Mouse (Mus musculus) brown adipose tissue, adult 24 weeks (tissue): ENCODE results near the gene Serping1. TPM values are rescaled to one million over a fixed set of nuclear protein-coding genes. Genes with fewer than 3 reads are reported as not detected.
A peak's percentile ranks its signal among the peaks of the same experiment; 100 is the strongest.
"Not testable (repeated sequence)": the region's sequence is repeated elsewhere in the genome, so short reads cannot be mapped to it uniquely, and the experiment has no call there.

Source experiments
- H3K27ac ChIP-seq: fragments of 200-500 bp; replicated peaks from 2 replicates; pipeline ENCODE4 v1.5.1; 2012; ENCODE audit warnings: low read depth, mild to moderate bottlenecking, low read length
- H3K4me1 ChIP-seq: fragments of 200-500 bp; 2 replicates; pipeline ENCODE4 v1.6.1; 2012; ENCODE audit warnings: low read length, mixed read lengths; ENCODE audit not compliant: control insufficient read depth, insufficient read depth, insufficient read length
- H3K4me3 ChIP-seq: fragments of 200-500 bp; 2 replicates; pipeline ENCODE4 v1.5.1; 2012; ENCODE audit warnings: low read depth, mild to moderate bottlenecking, low read length, moderate library complexity; ENCODE audit not compliant: insufficient read depth
- polyA plus RNA-seq: library from polyadenylated mRNA; stranded (reverse); fragments of >200 nt; gene quantifications from 2 replicates; pipeline ENCODE4 v1.2.4, GENCODE M21; 2012; ENCODE audit not compliant: missing spikeins, insufficient read depth, insufficient read length

The Serping1 gene
- polyA plus RNA-seq, 1 experiment: 108 TPM

DNA sequence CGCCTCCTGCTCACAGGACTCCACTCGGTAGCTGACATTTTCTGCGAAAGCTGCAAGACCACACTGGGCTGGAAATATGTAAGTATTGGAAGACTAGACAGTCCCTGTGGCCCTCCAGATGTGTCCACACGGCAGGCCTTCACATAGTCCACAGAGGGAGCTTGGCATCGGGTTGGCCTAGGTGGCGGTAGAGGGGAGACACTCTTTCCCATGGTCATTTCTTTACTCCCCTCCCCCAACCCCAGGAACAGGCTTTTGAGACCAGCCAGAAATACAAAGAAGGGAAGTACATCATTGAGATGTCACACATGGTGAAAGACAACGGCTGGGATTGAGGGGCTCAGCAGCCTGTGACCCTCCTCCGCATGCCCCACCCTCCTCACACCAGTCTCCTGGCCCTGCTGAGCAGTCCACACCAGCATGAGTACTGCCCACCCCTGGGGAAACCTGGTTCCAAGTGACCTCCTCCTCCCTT lies 37.8 kb downstream of the Serping1 start:
- no peak overlapping the region for H3K27ac ChIP-seq
- H3K4me1 ChIP-seq: peaks cover 9% of the 10 kb centered on the region

DNA sequence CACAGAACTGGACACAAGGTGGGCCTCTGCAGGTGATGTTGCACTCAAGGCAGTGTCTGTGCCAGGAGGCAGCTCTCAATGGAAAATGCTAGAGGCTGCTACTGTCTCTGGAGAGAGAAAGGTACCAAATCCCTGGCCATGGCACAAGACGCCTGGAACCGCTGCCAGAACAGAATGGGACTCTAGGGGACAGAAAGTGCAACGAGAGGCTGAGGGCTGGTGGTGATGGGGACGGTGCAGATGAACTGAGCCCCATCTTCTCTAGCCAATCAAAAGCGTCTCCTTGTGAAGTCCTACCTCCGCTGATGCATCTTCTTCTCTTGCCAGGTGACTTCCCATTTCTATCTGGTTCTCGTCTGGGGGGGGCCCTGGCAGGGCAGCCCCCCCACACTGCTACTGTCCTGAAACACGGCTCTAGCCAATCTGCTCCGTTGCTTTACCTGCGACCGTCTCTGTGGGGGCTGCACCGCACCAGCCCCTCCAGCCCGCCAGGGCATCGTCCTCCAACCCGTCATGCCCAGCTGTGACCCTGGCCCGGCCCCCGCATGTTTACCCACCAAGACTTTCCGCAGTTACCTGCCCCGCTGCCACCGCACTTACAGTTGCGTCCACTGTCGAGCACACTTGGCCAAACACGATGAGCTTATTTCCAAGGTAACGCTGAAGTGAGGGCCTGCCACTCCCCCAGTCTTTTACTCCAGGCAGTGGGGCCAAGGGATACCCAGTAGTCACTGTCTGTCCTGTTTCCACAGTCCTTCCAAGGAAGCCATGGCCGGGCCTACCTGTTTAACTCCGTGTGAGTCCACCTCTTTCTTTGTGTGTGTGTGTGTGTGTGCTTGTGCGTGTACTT lies 38.7 kb downstream of the Serping1 start:
- no peak overlapping the region for H3K27ac ChIP-seq
- no peak overlapping the region for H3K4me3 ChIP-seq
- peaks cover 3% of the 10 kb centered on the region; the same call in 1 of the 2 replicates for H3K4me1 ChIP-seq

More for the DNA sequence above, 37.8 kb downstream of the Serping1 start:
- H3K4me3 ChIP-seq: no peak overlapping the region

DNA sequence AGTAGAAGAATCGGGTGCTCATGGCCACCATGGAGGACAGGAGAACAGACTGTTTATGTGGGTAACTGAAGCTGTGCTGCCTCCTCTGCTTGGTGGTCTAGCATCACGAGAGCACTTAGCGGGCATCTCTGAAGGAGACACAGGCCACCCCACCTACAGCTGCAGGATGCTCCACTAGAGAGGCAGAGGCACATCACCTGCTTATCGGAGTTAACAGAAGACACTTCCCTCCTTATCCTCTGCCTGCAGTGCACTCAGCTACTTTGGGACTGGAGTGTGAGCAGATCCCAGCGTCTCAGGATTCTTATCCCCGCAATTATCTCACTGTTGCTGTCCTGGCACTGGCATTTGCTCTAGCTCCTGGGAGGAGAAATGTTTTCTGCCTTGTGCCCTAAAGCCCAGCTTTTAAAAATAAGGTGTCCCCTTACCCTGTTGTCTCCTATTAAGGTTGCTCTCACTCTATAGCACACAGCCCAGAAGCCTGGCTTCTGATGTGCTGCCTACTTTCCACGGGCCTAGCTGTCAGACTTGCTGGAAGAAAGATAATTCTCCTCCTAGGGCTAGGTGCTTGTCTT lies 39.8 kb downstream of the Serping1 start:
- H3K27ac ChIP-seq: no peak overlapping the region
- no peak overlapping the region for H3K4me3 ChIP-seq
- H3K4me1 ChIP-seq: no peaks in the 10 kb centered on the region; the same call in 1 of the 2 replicates

DNA sequence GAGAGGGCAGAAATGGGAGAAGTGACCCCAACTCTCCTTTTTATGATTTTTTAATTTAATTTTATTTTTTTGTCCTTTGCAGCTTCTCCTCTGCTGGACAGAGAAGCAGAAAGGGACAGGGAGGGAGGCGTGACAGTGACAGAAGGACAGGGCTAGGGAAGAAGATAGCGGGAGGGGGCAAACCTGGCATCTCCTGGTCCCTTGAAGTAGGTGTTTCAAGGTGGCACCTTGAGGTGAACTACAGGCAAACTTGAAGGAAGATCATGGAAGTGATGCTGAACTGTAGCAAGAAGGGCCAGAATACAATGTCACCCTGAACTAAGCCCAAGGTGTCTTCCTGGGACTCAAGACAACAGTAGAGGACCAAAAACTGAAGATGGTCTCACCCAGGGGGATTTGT lies 40.3 kb downstream of the Serping1 start:
- H3K27ac ChIP-seq: no peak overlapping the region
- H3K4me1 ChIP-seq: no peaks in the 10 kb centered on the region; the same call in 1 of the 2 replicates
- H3K4me3 ChIP-seq: no peak overlapping the region

DNA sequence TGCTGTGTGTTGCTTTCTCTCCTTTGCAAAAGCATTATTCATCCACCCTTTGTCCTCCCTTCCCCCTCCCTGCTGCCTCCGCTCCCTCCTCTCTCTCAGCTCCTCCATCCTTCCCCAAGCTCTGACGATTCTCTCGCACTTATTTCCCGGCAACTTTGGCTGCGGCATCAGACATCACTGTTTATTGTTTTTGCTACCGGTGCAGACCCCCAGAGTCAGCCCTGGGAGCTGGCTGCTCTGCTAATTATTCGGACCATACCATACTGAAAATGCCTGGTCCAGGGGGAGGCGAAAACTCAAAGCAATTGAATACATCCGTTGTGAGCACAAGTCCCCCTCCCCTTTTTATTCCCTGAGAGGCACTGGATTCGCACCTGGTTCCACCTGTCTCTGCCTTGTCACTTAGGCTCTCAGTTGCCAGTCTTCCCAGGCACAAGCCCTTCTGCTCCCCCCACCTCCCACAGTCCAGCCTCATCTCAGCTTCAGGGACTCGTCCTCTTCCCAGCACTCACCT lies 40.8 kb downstream of the Serping1 start:
- no peaks in the 10 kb centered on the region; the same call in 1 of the 2 replicates for H3K4me1 ChIP-seq
- no peak overlapping the region for H3K27ac ChIP-seq
- peak overlapping the region; percentile 46 for H3K4me3 ChIP-seq

DNA sequence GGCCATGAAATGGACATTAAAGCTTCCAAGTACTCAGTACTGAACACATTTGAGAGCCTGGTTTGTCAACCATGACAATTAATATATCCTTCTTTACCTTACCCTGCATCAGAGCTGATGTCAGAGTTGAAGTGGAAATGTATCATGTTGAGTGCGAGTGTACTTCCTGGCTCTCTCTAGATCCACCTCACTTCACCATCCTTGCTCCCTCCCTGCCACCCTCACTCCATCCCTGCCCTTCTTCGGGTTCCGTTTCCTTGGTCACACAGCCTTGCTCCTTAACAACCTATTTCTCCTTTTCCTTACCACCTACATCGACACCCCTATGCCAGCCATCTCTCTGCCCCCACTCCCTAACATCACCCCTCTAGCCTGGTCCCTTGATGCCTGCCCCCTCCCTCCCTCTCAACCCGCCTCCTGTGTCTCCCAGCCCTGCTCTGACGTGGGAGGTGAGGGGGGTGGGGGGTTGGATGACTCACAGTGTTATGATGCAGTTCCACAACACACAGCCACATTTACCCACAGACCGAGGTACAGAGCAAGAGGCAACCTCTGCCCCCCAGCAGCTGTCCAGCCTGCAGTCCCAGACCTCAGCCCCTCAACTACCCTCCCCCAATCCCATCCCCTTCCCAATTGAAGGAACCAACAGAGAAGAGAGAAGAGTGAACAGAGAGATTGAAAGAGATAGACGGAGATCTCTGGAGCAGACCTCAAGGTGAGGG lies 41.5 kb downstream of the Serping1 start, which contains the start of gene Ypel4:
Gene Ypel4 (plus strand): TSS at position 480 of the 722 bp plus-strand sequence.
- no peak within 1 kb of the TSS for H3K27ac ChIP-seq
- H3K4me3 ChIP-seq: peak within 1 kb of the TSS; percentile 46
- no peaks in the 10 kb centered on the region; the same call in 1 of the 2 replicates for H3K4me1 ChIP-seq

DNA sequence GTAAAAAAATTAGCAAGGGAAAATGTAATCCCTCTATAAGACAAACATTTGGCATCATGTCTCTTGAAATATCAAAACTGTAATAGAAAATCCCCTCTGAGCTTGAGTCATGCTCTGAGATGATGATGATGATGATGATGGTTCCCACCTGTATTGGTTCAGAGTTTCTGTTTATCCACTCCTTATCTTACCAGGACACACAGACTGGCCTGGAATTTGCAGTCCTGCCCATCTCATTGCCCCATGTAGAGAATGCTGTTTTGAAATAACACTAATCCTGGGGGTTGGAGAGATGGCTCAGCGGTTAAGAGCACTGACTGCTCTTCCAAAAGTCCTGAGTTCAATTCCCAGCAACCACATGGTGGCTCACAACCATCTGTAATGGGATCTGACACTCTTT lies 42.9 kb downstream of the Serping1 start:
- H3K4me1 ChIP-seq: no peaks in the 10 kb centered on the region; the same call in 1 of the 2 replicates
- H3K27ac ChIP-seq: no peak overlapping the region
- H3K4me3 ChIP-seq: no peak overlapping the region

DNA sequence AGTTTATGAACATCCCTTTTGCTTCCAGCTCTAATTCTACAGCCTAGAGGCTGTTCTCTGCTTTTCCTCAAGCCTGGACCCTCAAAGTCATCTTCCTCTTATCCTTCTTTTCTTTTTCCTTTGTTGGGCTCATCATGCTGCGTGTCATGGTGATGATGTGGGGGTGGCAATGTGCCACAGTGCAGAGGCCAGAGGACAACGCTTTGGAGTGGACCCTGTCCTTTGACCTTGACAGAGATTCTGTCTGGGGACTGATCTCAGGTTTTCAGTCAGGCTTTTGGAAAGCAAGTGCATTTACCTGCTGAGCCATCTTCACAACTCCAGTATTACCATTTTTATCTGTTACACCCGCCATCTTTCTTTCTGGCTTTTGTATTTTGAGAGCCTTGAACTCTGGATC lies 44.0 kb downstream of the Serping1 start:
- Histone ChIP-seq H3K27ac (no peak overlapping the region), H3K4me3 (no peak overlapping the region), H3K4me1 (no peaks in the 10 kb centered on the region; the same call in 1 of the 2 replicates)

DNA sequence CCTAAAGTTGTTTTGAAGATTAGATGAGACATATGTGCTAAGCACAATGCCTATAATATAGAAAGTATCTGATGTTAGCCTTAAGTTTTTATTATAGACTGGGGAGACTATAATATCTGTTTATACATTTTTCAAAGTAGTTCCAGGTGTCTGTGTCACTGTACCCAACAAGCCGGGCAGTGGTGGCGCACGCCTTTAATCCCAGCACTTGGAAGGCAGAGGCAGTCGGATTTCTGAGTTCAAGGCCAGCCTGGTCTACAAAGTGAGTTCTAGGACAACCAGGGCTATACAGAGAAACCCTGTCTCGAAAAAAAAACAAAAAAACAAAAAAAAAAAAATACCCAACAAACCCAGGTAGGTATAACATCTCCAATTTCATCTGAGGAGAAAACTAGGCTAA lies 47.1 kb downstream of the Serping1 start:
- not testable (repeated sequence) for H3K27ac ChIP-seq, H3K4me1 ChIP-seq, H3K4me3 ChIP-seq

DNA sequence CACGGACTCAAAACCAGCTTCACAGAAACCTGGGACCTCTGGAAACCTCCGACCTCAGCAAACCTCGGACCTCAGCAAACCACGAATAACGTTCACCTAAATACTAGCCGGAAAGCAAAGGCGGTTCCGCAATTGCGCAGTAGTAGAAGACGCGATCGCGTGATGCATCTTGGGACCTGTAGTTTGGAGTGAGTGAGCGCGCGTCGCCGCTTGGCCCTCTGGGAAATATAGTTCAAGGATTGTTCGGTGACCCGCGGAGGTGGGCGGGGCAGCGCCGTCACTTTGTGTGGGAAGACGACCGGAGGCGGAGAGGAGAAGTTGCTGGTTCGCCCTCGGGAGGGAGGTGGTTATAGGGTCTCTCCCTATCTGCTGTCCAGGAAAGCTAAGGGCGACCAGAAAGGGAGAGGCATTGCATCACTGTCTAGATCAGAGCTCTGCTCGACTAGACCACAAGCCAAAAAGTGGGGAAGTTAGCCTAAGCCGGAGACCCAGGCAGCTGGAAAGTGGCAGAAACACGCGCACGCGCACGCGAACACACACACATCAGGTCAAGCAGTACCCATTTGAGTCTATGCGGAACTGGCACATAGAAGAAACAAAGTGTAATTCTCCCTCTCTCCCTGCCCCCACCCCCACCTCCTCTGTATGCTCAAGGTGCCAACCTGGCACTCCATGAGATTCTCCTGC lies 47.9 kb downstream of the Serping1 start, which contains the start of gene Clp1:
Gene Clp1 (minus strand): TSS at position 179 of the 687 bp plus-strand sequence.
- H3K27ac ChIP-seq: peak within 1 kb of the TSS; percentile 94
- peak within 1 kb of the TSS; percentile 86 for H3K4me3 ChIP-seq
- peaks cover 6% of the 10 kb centered on the region for H3K4me1 ChIP-seq

DNA sequence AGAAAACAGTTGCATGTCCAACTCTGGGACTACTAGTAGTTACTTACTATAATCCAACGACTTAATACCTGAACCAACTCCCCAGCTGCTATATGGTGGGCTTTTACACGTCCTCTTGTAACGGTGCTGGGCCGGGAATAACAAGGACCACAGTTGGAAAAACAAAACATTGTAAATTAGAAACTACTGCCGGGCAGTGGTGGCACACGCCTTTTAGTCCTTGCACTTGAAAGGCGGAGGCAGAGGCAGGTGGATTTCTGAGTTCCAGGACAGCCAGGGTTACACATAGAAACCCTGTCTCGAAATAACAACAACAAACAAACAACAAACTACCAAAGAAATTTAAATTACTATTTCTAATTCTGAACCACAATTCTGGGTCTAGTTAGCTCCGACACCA lies 48.5 kb downstream of the Serping1 start:
- peak overlapping the region; percentile 58 for H3K27ac ChIP-seq
- H3K4me3 ChIP-seq: peak overlapping the region; percentile 71
- H3K4me1 ChIP-seq: peaks cover 6% of the 10 kb centered on the region

DNA sequence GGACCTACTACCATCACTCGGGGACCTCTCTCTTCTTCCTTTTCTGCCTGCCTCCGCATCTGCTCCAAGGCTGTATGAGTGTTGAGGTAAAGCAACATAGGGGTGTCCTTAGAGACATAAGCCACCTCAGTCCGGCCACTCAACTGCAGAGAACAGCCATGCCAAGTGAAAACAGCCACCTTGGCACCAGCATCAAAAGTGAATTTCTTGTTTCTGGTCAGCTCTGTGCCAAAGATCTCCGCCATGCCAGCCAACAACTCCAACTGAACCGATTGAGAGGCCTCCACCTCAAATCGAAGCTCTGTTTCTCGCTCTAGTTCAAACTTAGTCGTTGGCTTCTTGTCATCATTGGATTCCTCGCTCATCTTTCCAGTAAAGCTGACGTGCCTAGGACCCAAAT lies 49.5 kb downstream of the Serping1 start:
- H3K4me1 ChIP-seq: peaks cover 6% of the 10 kb centered on the region
- peak overlapping the region; percentile 71 for H3K4me3 ChIP-seq
- no peak overlapping the region for H3K27ac ChIP-seq

DNA sequence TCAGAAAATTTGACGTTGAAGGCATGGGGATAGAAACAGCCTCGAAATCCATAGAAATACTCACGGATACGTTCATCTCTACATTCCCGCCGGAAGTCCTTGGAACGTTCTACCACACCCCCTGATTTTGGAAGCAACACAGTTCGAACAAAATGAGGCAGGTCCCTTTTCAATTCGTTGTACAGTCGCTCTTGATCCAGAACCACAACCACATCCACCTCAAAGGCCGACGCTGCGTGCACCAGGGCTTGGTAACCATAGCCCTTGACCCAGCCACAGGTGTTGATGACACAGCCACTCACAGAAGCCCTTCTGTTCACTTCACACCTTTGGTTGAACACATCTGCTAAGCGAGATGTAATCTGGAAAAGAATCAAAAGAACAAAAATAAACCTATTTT lies 51.4 kb downstream of the Serping1 start:
- Histone ChIP-seq H3K4me1 (peaks cover 6% of the 10 kb centered on the region), H3K27ac (no peak overlapping the region), H3K4me3 (no peak overlapping the region)

DNA sequence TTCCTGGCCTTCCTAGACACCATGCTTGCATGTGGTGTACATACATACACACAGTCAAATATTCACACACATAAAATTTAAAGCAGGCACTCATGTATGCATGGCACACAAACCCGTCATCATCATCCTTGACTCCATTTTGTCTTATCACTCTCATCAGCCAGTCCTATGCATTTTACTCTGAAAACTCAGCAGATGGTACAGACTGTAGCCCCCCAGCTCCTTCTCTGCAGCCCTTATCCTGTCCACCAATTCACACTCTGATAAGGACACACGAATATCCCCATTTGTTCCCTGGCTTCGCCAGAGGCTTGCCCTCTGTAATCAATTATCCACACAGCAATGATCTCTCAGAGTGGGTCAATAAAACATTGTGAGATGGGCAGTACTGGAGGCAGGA lies 54.1 kb downstream of the Serping1 start:
- Histone ChIP-seq H3K27ac (no peak overlapping the region), H3K4me3 (no peak overlapping the region), H3K4me1 (peaks cover 6% of the 10 kb centered on the region)
